Mouse (Mus musculus) midbrain, embryonic 14.5 days (tissue): ENCODE data around the gene Tln1. TPM values are rescaled to one million over a fixed set of nuclear protein-coding genes. Genes with fewer than 3 reads are reported as not detected.

Source experiments
- ATAC-seq: fragments of 200-750 bp; cut with Nextera tagmentation; 2 replicates; pipeline ENCODE4 v1.8.0; 2017; ENCODE audit warnings: moderate number of reproducible peaks, moderate library complexity; ENCODE audit not compliant: low FRiP score, low TSS enrichment
- DNase-seq: peaks from one replicate; pipeline ENCODE4 v3.0.0-alpha.2; 2015
- H3K27ac ChIP-seq: fragments of 300-500 bp; sonication (generic); replicated peaks from 2 replicates; pipeline ENCODE4 v1.5.1; 2014; ENCODE audit warnings: mild to moderate bottlenecking, low read depth, low read length, moderate library complexity
- H3K27me3 ChIP-seq: fragments of 300-500 bp; sonication (generic); 2 replicates; pipeline ENCODE4 v1.6.1; 2014; ENCODE audit warnings: low read length, control low read depth, mixed read lengths; ENCODE audit not compliant: control insufficient read depth, insufficient read depth
- H3K36me3 ChIP-seq: fragments of 300-500 bp; sonication (generic); 2 replicates; pipeline ENCODE4 v1.6.1; 2014; ENCODE audit warnings: low read length, control low read depth; ENCODE audit not compliant: control insufficient read depth, insufficient read depth
- H3K4me1 ChIP-seq: fragments of 300-500 bp; sonication (generic); 2 replicates; pipeline ENCODE4 v1.6.1; 2014; ENCODE audit warnings: mild to moderate bottlenecking, antibody characterized with exemption, low read length, control low read depth; ENCODE audit not compliant: control insufficient read depth, insufficient read depth
- H3K4me2 ChIP-seq: fragments of 300-500 bp; sonication (generic); 2 replicates; pipeline ENCODE4 v1.6.1; 2014; ENCODE audit warnings: mild to moderate bottlenecking, low read length, moderate library complexity
- H3K4me3 ChIP-seq: fragments of 300-500 bp; sonication (generic); replicated peaks from 2 replicates; pipeline ENCODE4 v1.5.1; 2014; ENCODE audit warnings: low read depth, low read length
- H3K9ac ChIP-seq: fragments of 300-500 bp; sonication (generic); replicated peaks from 2 replicates; pipeline ENCODE4 v1.6.1; 2014; ENCODE audit warnings: mild to moderate bottlenecking, low read length, moderate library complexity
- H3K9me3 ChIP-seq: fragments of 300-500 bp; sonication (generic); 2 replicates; pipeline ENCODE4 v1.6.1; 2016; ENCODE audit warnings: low read length, control low read depth, mixed read lengths; ENCODE audit not compliant: control insufficient read depth
- WGBS: fragments of 180-500 bp; shearing (Covaris S2); extraction: QIAGEN DNeasy Blood & Tissue Kit; methylation state at CpG from one replicate; pipeline ENCODE4 v1.1.7; 2014; 5-methylcytosine and 5-hydroxymethylcytosine counted together
- polyA plus RNA-seq: library from polyadenylated mRNA; unstranded; fragments of >200 nt; fragmentation: Nextera tagmentation; extraction: Ambion mirVana; gene quantifications from 2 replicates; pipeline ENCODE4 v1.2.1, GENCODE M21; 2014

Gene Tln1
- polyA plus RNA-seq, 1 experiment from 2014 or later, result 60.3 TPM

- Histone ChIP-seq H3K4me1 (no peaks in the 10 kb centered on the region), H3K36me3 (no peaks in the 10 kb centered on the region), H3K4me2 (no peak overlapping the region), H3K27ac (no peak overlapping the region), H3K27me3 (no peaks in the 10 kb centered on the region), H3K9ac (no peak overlapping the region), H3K9me3 (no peaks in the 10 kb centered on the region), H3K4me3 (no peak overlapping the region)
- WGBS, result 79% methylated on average over 3 of the region's 3 CpGs
- DNase-seq (no peak), ATAC-seq (no peak)
Measured at GRCm38 (mm10) chr4:43591961-43592360, 29.5 kb upstream of the Tln1 start.

- H3K9me3 ChIP-seq, result no peaks in the 10 kb centered on the region
- DNase-seq, result no peak
- H3K36me3 ChIP-seq, result no peaks in the 10 kb centered on the region
- 88% methylated on average over 5 of the region's 5 CpGs for WGBS
- no peak for ATAC-seq
- H3K9ac ChIP-seq, result no peak overlapping the region
- H3K27ac ChIP-seq, result no peak overlapping the region
- H3K4me3 ChIP-seq, result no peak overlapping the region
- H3K27me3 ChIP-seq, result no peaks in the 10 kb centered on the region
- H3K4me2 ChIP-seq, result no peak overlapping the region
- H3K4me1 ChIP-seq, result no peaks in the 10 kb centered on the region
Measured at GRCm38 (mm10) chr4:43591543-43591942, 29.1 kb upstream of the Tln1 start.

GRCm38 (mm10) chr4:43587681-43588080, 25.2 kb upstream of the Tln1 start:
- H3K27me3 ChIP-seq, result no peaks in the 10 kb centered on the region
- ATAC-seq (no peak), DNase-seq (no peak)
- no peak overlapping the region for H3K4me3 ChIP-seq
- no peak overlapping the region for H3K4me2 ChIP-seq
- no peak overlapping the region for H3K9ac ChIP-seq
- peaks cover 23% of the 10 kb centered on the region for H3K36me3 ChIP-seq
- no peaks in the 10 kb centered on the region for H3K4me1 ChIP-seq
- WGBS, result 68% methylated on average over 7 of the region's 7 CpGs
- no peaks in the 10 kb centered on the region for H3K9me3 ChIP-seq
- no peak overlapping the region for H3K27ac ChIP-seq

- WGBS, result 75% methylated on average over 8 of the region's 8 CpGs
- Histone ChIP-seq H3K4me1 (no peaks in the 10 kb centered on the region), H3K36me3 (peaks cover 36% of the 10 kb centered on the region), H3K9ac (no peak overlapping the region), H3K9me3 (no peaks in the 10 kb centered on the region), H3K27ac (no peak overlapping the region), H3K4me3 (no peak overlapping the region), H3K4me2 (no peak overlapping the region), H3K27me3 (no peaks in the 10 kb centered on the region)
- DNase-seq (no peak), ATAC-seq (no peak)
Measured at GRCm38 (mm10) chr4:43586411-43586810, 23.9 kb upstream of the Tln1 start.

GRCm38 (mm10) chr4:43585682-43586081, 23.2 kb upstream of the Tln1 start:
- 52% methylated on average over 10 of the region's 10 CpGs for WGBS
- DNase-seq (no peak), ATAC-seq (no peak)
- H3K4me1 ChIP-seq, result no peaks in the 10 kb centered on the region
- H3K4me3 ChIP-seq, result no peak overlapping the region
- no peak overlapping the region for H3K27ac ChIP-seq
- no peak overlapping the region for H3K4me2 ChIP-seq
- H3K9ac ChIP-seq, result no peak overlapping the region
- H3K9me3 ChIP-seq, result no peaks in the 10 kb centered on the region
- H3K27me3 ChIP-seq, result no peaks in the 10 kb centered on the region
- H3K36me3 ChIP-seq, result peaks cover 43% of the 10 kb centered on the region

- DNase-seq (no peak), ATAC-seq (no peak)
- 76% methylated on average over 12 of the region's 12 CpGs for WGBS
Measured at GRCm38 (mm10) chr4:43584444-43585416, 22.2 kb upstream of the Tln1 start, which contains the start of gene Msmp. TSS of gene Msmp (minus strand) at chr4:43584494.

GRCm38 (mm10) chr4:43583421-43583820, 20.9 kb upstream of the Tln1 start:
- Histone ChIP-seq H3K4me2 (no peak overlapping the region), H3K4me1 (peaks cover 6% of the 10 kb centered on the region; the same call in 1 of the 2 replicates), H3K27ac (no peak overlapping the region), H3K27me3 (no peaks in the 10 kb centered on the region), H3K36me3 (peaks cover 44% of the 10 kb centered on the region), H3K4me3 (no peak overlapping the region), H3K9me3 (no peaks in the 10 kb centered on the region), H3K9ac (no peak overlapping the region)
- DNase-seq (no peak), ATAC-seq (no peak)
- 78% methylated on average over 7 of the region's 7 CpGs for WGBS

More at GRCm38 (mm10) chr4:43584444-43585416, 22.2 kb upstream of the Tln1 start, which contains the start of gene Msmp:
- H3K9me3 ChIP-seq, result no peaks in the 10 kb centered on the region
- H3K36me3 ChIP-seq, result peaks cover 44% of the 10 kb centered on the region
- H3K4me3 ChIP-seq, result no peak within 1 kb of the TSS
- peaks cover 3% of the 10 kb centered on the region; the same call in 1 of the 2 replicates for H3K4me1 ChIP-seq
- H3K27me3 ChIP-seq, result no peaks in the 10 kb centered on the region
- H3K9ac ChIP-seq, result no peak within 1 kb of the TSS
- no peak within 1 kb of the TSS for H3K27ac ChIP-seq
- no peak within 1 kb of the TSS for H3K4me2 ChIP-seq

GRCm38 (mm10) chr4:43582241-43582640, 19.8 kb upstream of the Tln1 start:
- H3K36me3 ChIP-seq, result peaks cover 44% of the 10 kb centered on the region
- no peak for DNase-seq
- H3K27me3 ChIP-seq, result no peaks in the 10 kb centered on the region
- 96% methylated on average over 5 of the region's 5 CpGs for WGBS
- H3K4me2 ChIP-seq, result no peak overlapping the region
- H3K4me1 ChIP-seq, result peaks cover 12% of the 10 kb centered on the region
- no peak overlapping the region for H3K4me3 ChIP-seq
- no peak overlapping the region for H3K27ac ChIP-seq
- no peaks in the 10 kb centered on the region for H3K9me3 ChIP-seq
- no peak for ATAC-seq
- no peak overlapping the region for H3K9ac ChIP-seq

GRCm38 (mm10) chr4:43581381-43581780, 18.9 kb upstream of the Tln1 start:
- Histone ChIP-seq H3K36me3 (peaks cover 44% of the 10 kb centered on the region), H3K4me3 (no peak overlapping the region)
- DNase-seq, result no peak

More at GRCm38 (mm10) chr4:43581381-43581780, 18.9 kb upstream of the Tln1 start:
- no peaks in the 10 kb centered on the region for H3K9me3 ChIP-seq
- H3K9ac ChIP-seq, result no peak overlapping the region
- no peak for ATAC-seq
- 95% methylated on average over 12 of the region's 12 CpGs for WGBS
- H3K4me1 ChIP-seq, result peaks cover 21% of the 10 kb centered on the region
- H3K27ac ChIP-seq, result no peak overlapping the region
- H3K4me2 ChIP-seq, result no peak overlapping the region
- H3K27me3 ChIP-seq, result no peaks in the 10 kb centered on the region
